Mouse (Mus musculus): ENCODE results near the gene Tmem104. TPM values are rescaled to one million over a fixed set of nuclear protein-coding genes. Genes with fewer than 3 reads are reported as not detected.

Tmem104 gene
- polyA plus RNA-seq, 1 experiment, result 11.6 TPM

GRCm38 (mm10) chr11:115283891-115284620 is 96.8 kb downstream of the Tmem104 start:
- no peaks in the 10 kb centered on the region for H3K4me1 ChIP-seq (ENCODE audit: control insufficient read depth, insufficient read depth, low read length)
- no peak overlapping the region for H3K4me3 ChIP-seq (ENCODE audit: insufficient read depth, low read length)
- no peak overlapping the region for H3K27ac ChIP-seq (ENCODE audit: insufficient read depth, low read length)
- TF ChIP-seq POLR2A (IDR thresholded peaks at IDR 0.05; ENCODE audit: low read depth, low read length) (no peak), CTCF (IDR thresholded peaks at IDR 0.05; ENCODE audit: borderline replicate concordance, insufficient read depth, low read length) (no peak)

- Histone ChIP-seq H3K27ac (ENCODE audit: insufficient read depth, low read length) (no peak overlapping the region), H3K4me1 (ENCODE audit: control insufficient read depth, insufficient read depth, low read length) (no peaks in the 10 kb centered on the region), H3K4me3 (ENCODE audit: insufficient read depth, low read length) (no peak overlapping the region)
- TF ChIP-seq CTCF (IDR thresholded peaks at IDR 0.05; ENCODE audit: borderline replicate concordance, insufficient read depth, low read length) (no peak), POLR2A (IDR thresholded peaks at IDR 0.05; ENCODE audit: low read depth, low read length) (no peak)
Measured at GRCm38 (mm10) chr11:115285282-115285681, 98.0 kb downstream of the Tmem104 start.

GRCm38 (mm10) chr11:115286201-115286993 is 99.1 kb downstream of the Tmem104 start:
- no peak overlapping the region for H3K4me3 ChIP-seq (ENCODE audit: insufficient read depth, low read length)
- no peaks in the 10 kb centered on the region for H3K4me1 ChIP-seq (ENCODE audit: control insufficient read depth, insufficient read depth, low read length)
- H3K27ac ChIP-seq (ENCODE audit: insufficient read depth, low read length), result no peak overlapping the region
- TF ChIP-seq CTCF (IDR thresholded peaks at IDR 0.05; ENCODE audit: borderline replicate concordance, insufficient read depth, low read length), result no peak
- no peak for TF ChIP-seq POLR2A (IDR thresholded peaks at IDR 0.05; ENCODE audit: low read depth, low read length)

GRCm38 (mm10) chr11:115287386-115287785 is 100.1 kb downstream of the Tmem104 start:
- Histone ChIP-seq H3K27ac (ENCODE audit: insufficient read depth, low read length) (no peak overlapping the region), H3K4me1 (ENCODE audit: control insufficient read depth, insufficient read depth, low read length) (no peaks in the 10 kb centered on the region), H3K4me3 (ENCODE audit: insufficient read depth, low read length) (no peak overlapping the region)
- TF ChIP-seq CTCF (IDR thresholded peaks at IDR 0.05; ENCODE audit: borderline replicate concordance, insufficient read depth, low read length) (no peak), POLR2A (IDR thresholded peaks at IDR 0.05; ENCODE audit: low read depth, low read length) (no peak)

GRCm38 (mm10) chr11:115288305-115288704 is 101.0 kb downstream of the Tmem104 start:
- TF ChIP-seq CTCF (IDR thresholded peaks at IDR 0.05; ENCODE audit: borderline replicate concordance, insufficient read depth, low read length) (no peak), POLR2A (IDR thresholded peaks at IDR 0.05; ENCODE audit: low read depth, low read length) (no peak)
- H3K27ac ChIP-seq (ENCODE audit: insufficient read depth, low read length), result no peak overlapping the region
- H3K4me1 ChIP-seq (ENCODE audit: control insufficient read depth, insufficient read depth, low read length), result no peaks in the 10 kb centered on the region
- H3K4me3 ChIP-seq (ENCODE audit: insufficient read depth, low read length), result no peak overlapping the region

- Histone ChIP-seq H3K4me1 (ENCODE audit: control insufficient read depth, insufficient read depth, low read length) (no peaks in the 10 kb centered on the region), H3K4me3 (ENCODE audit: insufficient read depth, low read length) (no peak overlapping the region), H3K27ac (ENCODE audit: insufficient read depth, low read length) (no peak overlapping the region)
- no peak for TF ChIP-seq POLR2A (IDR thresholded peaks at IDR 0.05; ENCODE audit: low read depth, low read length)
Measured at GRCm38 (mm10) chr11:115289885-115290284, 102.6 kb downstream of the Tmem104 start.

GRCm38 (mm10) chr11:115290314-115290713 is 103.0 kb downstream of the Tmem104 start:
- no peaks in the 10 kb centered on the region for H3K4me1 ChIP-seq (ENCODE audit: control insufficient read depth, insufficient read depth, low read length)
- H3K4me3 ChIP-seq (ENCODE audit: insufficient read depth, low read length), result no peak overlapping the region
- TF ChIP-seq CTCF (IDR thresholded peaks at IDR 0.05; ENCODE audit: borderline replicate concordance, insufficient read depth, low read length) (no peak), POLR2A (IDR thresholded peaks at IDR 0.05; ENCODE audit: low read depth, low read length) (no peak)
- H3K27ac ChIP-seq (ENCODE audit: insufficient read depth, low read length), result no peak overlapping the region

GRCm38 (mm10) chr11:115290919-115291318 is 103.6 kb downstream of the Tmem104 start:
- Histone ChIP-seq H3K4me1 (ENCODE audit: control insufficient read depth, insufficient read depth, low read length) (no peaks in the 10 kb centered on the region), H3K4me3 (ENCODE audit: insufficient read depth, low read length) (no peak overlapping the region), H3K27ac (ENCODE audit: insufficient read depth, low read length) (no peak overlapping the region)
- TF ChIP-seq CTCF (IDR thresholded peaks at IDR 0.05; ENCODE audit: borderline replicate concordance, insufficient read depth, low read length), result no peak
- no peak for TF ChIP-seq POLR2A (IDR thresholded peaks at IDR 0.05; ENCODE audit: low read depth, low read length)

- H3K4me1 ChIP-seq (ENCODE audit: control insufficient read depth, insufficient read depth, low read length), result no peaks in the 10 kb centered on the region
- H3K4me3 ChIP-seq (ENCODE audit: insufficient read depth, low read length), result no peak overlapping the region
- no peak overlapping the region for H3K27ac ChIP-seq (ENCODE audit: insufficient read depth, low read length)
- TF ChIP-seq POLR2A (IDR thresholded peaks at IDR 0.05; ENCODE audit: low read depth, low read length) (no peak), CTCF (IDR thresholded peaks at IDR 0.05; ENCODE audit: borderline replicate concordance, insufficient read depth, low read length) (no peak)
Measured at GRCm38 (mm10) chr11:115291503-115291902, 104.2 kb downstream of the Tmem104 start.

Data from embryonic fibroblast, embryonic 13.5 days (primary cell).